Mouse (Mus musculus) cortical plate, adult 2 months (tissue): ENCODE measurements around the gene Fam84a. TPM values are rescaled to one million over a fixed set of nuclear protein-coding genes. Genes with fewer than 3 reads are reported as not detected.
A peak's percentile ranks its signal among the peaks of the same experiment; 100 is the strongest.

Source experiments
- H3K27ac ChIP-seq: fragments of 200-500 bp; 2 replicates; pipeline ENCODE4 v1.5.1; 2012; ENCODE audit warnings: low read length, control low read depth, inconsistent platforms; ENCODE audit not compliant: insufficient read depth
- H3K4me1 ChIP-seq: fragments of 200-500 bp; 2 replicates; pipeline ENCODE4 v1.6.1; 2011; ENCODE audit warnings: low read length; ENCODE audit not compliant: control insufficient read depth, insufficient read depth
- H3K4me3 ChIP-seq: fragments of 200-500 bp; 2 replicates; pipeline ENCODE4 v1.5.1; 2011; ENCODE audit warnings: mild to moderate bottlenecking, low read length, control low read depth; ENCODE audit not compliant: insufficient read depth
- CTCF ChIP-seq: fragments of 200-500 bp; IDR thresholded peaks from 2 replicates; pipeline ENCODE4 v1.5.1; 2011; ENCODE audit warnings: mild to moderate bottlenecking, control low read depth, low read length; ENCODE audit not compliant: insufficient read depth; ENCODE audit errors: extremely low read depth
- POLR2A ChIP-seq: fragments of 200-500 bp; IDR thresholded peaks from 2 replicates; pipeline ENCODE4 v1.6.1; 2011; ENCODE audit warnings: mild to moderate bottlenecking, low read length, control low read depth; ENCODE audit not compliant: insufficient read depth; ENCODE audit errors: extremely low read depth
- polyA plus RNA-seq: library from polyadenylated mRNA; depleted of rRNA; stranded (reverse); fragments of >200 nt; gene quantifications from 2 replicates; pipeline ENCODE4 v1.2.3, GENCODE M21; 2012; rRNA removed

Gene Fam84a
- polyA plus RNA-seq = 30.8 and 34.0 TPM in 2 replicates

DNA sequence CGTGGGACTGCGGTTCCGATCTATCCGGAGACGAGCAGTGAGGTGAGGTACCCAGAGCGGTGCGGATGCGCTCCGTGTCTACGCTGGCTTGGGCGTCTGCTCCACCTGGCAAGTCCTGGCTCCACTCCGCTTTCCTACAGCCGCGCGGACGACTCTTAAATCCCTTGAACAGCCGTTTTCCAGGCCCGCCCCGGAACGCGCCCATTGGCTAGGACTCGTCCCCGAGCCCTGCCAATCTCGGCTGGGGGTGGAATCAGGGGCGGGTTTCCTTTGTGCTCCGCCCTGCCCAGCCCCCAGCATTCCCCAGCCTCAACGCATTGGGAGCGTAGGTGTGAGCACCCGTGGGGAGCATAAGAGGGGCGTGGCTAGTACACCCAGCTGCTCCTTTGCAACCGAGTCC lies at the start of gene Fam84a:
Fam84a (minus strand) TSS at position 134 of the 400 bp plus-strand sequence.
- TF ChIP-seq CTCF = no peak
- peak; percentile 97 for TF ChIP-seq POLR2A
- peak within 1 kb of the TSS; percentile 64 for H3K4me3 ChIP-seq
- H3K4me1 ChIP-seq = no peaks in the 10 kb centered on the region
- peak within 1 kb of the TSS; percentile 65 for H3K27ac ChIP-seq

DNA sequence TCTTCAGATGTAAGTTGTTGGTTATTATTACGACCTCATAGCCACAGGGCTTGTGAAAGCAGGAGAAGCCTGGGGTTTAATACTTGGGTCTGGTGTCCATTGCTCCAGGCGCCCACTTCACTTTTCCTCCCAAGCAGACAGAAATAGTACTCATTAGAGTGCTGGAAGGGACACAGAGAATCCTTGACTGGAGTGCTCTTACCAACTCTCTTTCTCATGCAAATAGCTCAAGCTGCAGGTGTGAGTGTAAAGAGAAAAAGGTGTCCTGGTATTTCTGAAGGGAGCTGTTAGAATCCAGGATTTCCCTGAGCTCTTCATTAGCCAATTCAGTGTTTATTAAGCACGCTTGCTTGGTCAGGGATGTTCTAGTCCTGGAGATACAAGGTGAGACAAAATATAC lies 43.6 kb upstream of the Fam84a start:
- H3K27ac ChIP-seq = no peak overlapping the region
- H3K4me3 ChIP-seq = no peak overlapping the region
- H3K4me1 ChIP-seq = no peaks in the 10 kb centered on the region
- TF ChIP-seq CTCF (no peak), POLR2A (no peak)

GRCm38 (mm10) chr12:14186689-14187195 lies 34.9 kb upstream of the Fam84a start:
- TF ChIP-seq POLR2A (no peak), CTCF (no peak)
- no peaks in the 10 kb centered on the region for H3K4me1 ChIP-seq
- H3K4me3 ChIP-seq = no peak overlapping the region
- H3K27ac ChIP-seq = no peak overlapping the region

- TF ChIP-seq CTCF (no peak), POLR2A (no peak)
- Histone ChIP-seq H3K4me3 (no peak overlapping the region), H3K4me1 (no peaks in the 10 kb centered on the region)
Measured at GRCm38 (mm10) chr12:14165713-14166112, 13.9 kb upstream of the Fam84a start.

GRCm38 (mm10) chr12:14164936-14165335 lies 13.1 kb upstream of the Fam84a start:
- no peak for TF ChIP-seq CTCF
- TF ChIP-seq POLR2A = no peak
- Histone ChIP-seq H3K27ac (no peak overlapping the region), H3K4me3 (no peak overlapping the region), H3K4me1 (no peaks in the 10 kb centered on the region)

More at GRCm38 (mm10) chr12:14165713-14166112, 13.9 kb upstream of the Fam84a start:
- no peak overlapping the region for H3K27ac ChIP-seq

- peak overlapping the region; percentile 64 for H3K4me3 ChIP-seq
- H3K4me1 ChIP-seq = no peaks in the 10 kb centered on the region
- no peak for TF ChIP-seq CTCF
- TF ChIP-seq POLR2A = no peak
- no peak overlapping the region for H3K27ac ChIP-seq
Measured at GRCm38 (mm10) chr12:14152426-14152825, 572 bp upstream of the Fam84a start.

- Histone ChIP-seq H3K27ac (peak overlapping the region; percentile 65), H3K4me1 (no peaks in the 10 kb centered on the region), H3K4me3 (peak overlapping the region; percentile 64)
- TF ChIP-seq POLR2A (no peak), CTCF (no peak)
Measured at GRCm38 (mm10) chr12:14150936-14151631, 770 bp downstream of the Fam84a start.

DNA sequence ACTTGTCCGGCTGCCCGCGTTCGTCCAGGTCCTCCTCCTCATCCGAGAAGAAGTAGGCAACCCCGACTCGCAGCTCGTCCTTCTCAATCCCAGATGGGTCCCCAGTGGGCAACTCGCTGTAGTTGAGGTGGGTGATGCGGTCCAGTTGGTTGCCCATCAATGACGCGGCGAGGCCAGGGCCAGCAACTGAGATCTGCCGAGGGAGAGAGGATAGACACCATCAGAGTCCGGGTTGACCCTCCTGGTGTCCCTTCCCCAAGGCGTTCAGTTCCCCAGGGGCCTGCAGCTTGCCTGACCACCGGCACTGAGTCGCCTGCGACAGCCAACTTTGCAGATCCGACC lies 1.3 kb downstream of the Fam84a start:
- TF ChIP-seq CTCF (no peak), POLR2A (no peak)
- H3K4me3 ChIP-seq = peak overlapping the region; percentile 64
- no peaks in the 10 kb centered on the region for H3K4me1 ChIP-seq
- peak overlapping the region; percentile 65 for H3K27ac ChIP-seq

GRCm38 (mm10) chr12:14149843-14150567 lies 1.8 kb downstream of the Fam84a start:
- H3K4me3 ChIP-seq = peak overlapping the region; percentile 64
- no peaks in the 10 kb centered on the region for H3K4me1 ChIP-seq
- peak; percentile 39 for TF ChIP-seq CTCF
- no peak for TF ChIP-seq POLR2A
- H3K27ac ChIP-seq = peak overlapping the region; percentile 65
